Mouse (Mus musculus) intestine, postnatal 0 days (tissue): ENCODE data around the gene Gm11032. TPM values are rescaled to one million over a fixed set of nuclear protein-coding genes. Genes with fewer than 3 reads are reported as not detected.
A peak's percentile ranks its signal among the peaks of the same experiment; 100 is the strongest.

Experiments used
- ATAC-seq: fragments of 200-750 bp; cut with Nextera tagmentation; 2 replicates; pipeline ENCODE4 v1.8.0; 2017; ENCODE audit warnings: mild to moderate bottlenecking, moderate TSS enrichment, moderate library complexity
- H3K27ac ChIP-seq: fragments of 300-500 bp; sonication (generic); 2 replicates; pipeline ENCODE4 v1.5.1; 2014; ENCODE audit warnings: mild to moderate bottlenecking, low read depth, low read length, moderate library complexity
- H3K27me3 ChIP-seq: fragments of 300-500 bp; sonication (generic); replicated peaks from 2 replicates; pipeline ENCODE4 v1.6.1; 2014; ENCODE audit warnings: low read length, mixed read lengths; ENCODE audit not compliant: control insufficient read depth, insufficient read depth
- H3K36me3 ChIP-seq: fragments of 300-500 bp; sonication (generic); 2 replicates; pipeline ENCODE4 v1.6.1; 2014; ENCODE audit warnings: mild to moderate bottlenecking, moderate library complexity; ENCODE audit not compliant: control insufficient read depth, insufficient read depth
- H3K4me1 ChIP-seq: fragments of 300-500 bp; sonication (generic); replicated peaks from 2 replicates; pipeline ENCODE4 v1.6.1; 2014; ENCODE audit warnings: antibody characterized with exemption, low read length, mixed read lengths; ENCODE audit not compliant: control insufficient read depth, insufficient read depth
- H3K4me2 ChIP-seq: fragments of 300-500 bp; sonication (generic); replicated peaks from 2 replicates; pipeline ENCODE4 v1.6.1; 2014; ENCODE audit warnings: low read depth, mild to moderate bottlenecking, moderate library complexity
- H3K4me3 ChIP-seq: fragments of 300-500 bp; sonication (generic); 2 replicates; pipeline ENCODE4 v1.5.1; 2014; ENCODE audit warnings: low read depth, low read length
- H3K9ac ChIP-seq: fragments of 300-500 bp; sonication (generic); 2 replicates; pipeline ENCODE4 v1.6.1; 2014; ENCODE audit warnings: mild to moderate bottlenecking, low read depth, low read length
- H3K9me3 ChIP-seq: fragments of 300-500 bp; sonication (generic); 2 replicates; pipeline ENCODE4 v1.6.1; 2016; ENCODE audit warnings: mixed run types; ENCODE audit not compliant: control insufficient read depth
- CTCF ChIP-seq: sonication (generic); IDR thresholded peaks from 2 replicates; pipeline ENCODE4 v1.5.1; 2016; ENCODE audit warnings: low read depth, mild to moderate bottlenecking, control low read depth, antibody characterized with exemption, moderate library complexity
- WGBS: fragments of 180-500 bp; shearing (Covaris S2); extraction: QIAGEN DNeasy Blood & Tissue Kit; methylation state at CpG from one replicate; pipeline ENCODE4 v1.1.7; 2014; 5-methylcytosine and 5-hydroxymethylcytosine counted together
- polyA plus RNA-seq: library from polyadenylated mRNA; unstranded; fragments of >200 nt; fragmentation: Nextera tagmentation; extraction: Ambion mirVana; gene quantifications from 2 replicates; pipeline ENCODE4 v1.2.1, GENCODE M21; 2015

The Gm11032 gene
- polyA plus RNA-seq, 1 experiment from 2014 or later, result not detected

- Histone ChIP-seq H3K27ac (no peak overlapping the region), H3K4me3 (peak overlapping the region; percentile 83), H3K4me2 (peak overlapping the region; percentile 66), H3K9me3 (no peaks in the 10 kb centered on the region), H3K36me3 (no peaks in the 10 kb centered on the region), H3K9ac (peak overlapping the region; percentile 99; the same call in 1 of the 2 replicates), H3K4me1 (0 out of 2 replicates have a peak, but pooled peaks cover 3% of the 10 kb centered on the region), H3K27me3 (no peaks in the 10 kb centered on the region)
- TF ChIP-seq CTCF, result no peak
- 17% methylated on average over 5 of the region's 5 CpGs for WGBS
- ATAC-seq, result no peak
Observed at GRCm38 (mm10) chr11:4593491-4593848, 26.4 kb upstream of the Gm11032 start.

- no peaks in the 10 kb centered on the region for H3K9me3 ChIP-seq
- peak overlapping the region; percentile 99 for H3K9ac ChIP-seq
- H3K4me3 ChIP-seq, result peak overlapping the region; percentile 83
- H3K4me2 ChIP-seq, result peak overlapping the region; percentile 66
- peak; percentile 82 for ATAC-seq
- H3K27me3 ChIP-seq, result no peaks in the 10 kb centered on the region
- H3K27ac ChIP-seq, result peak overlapping the region; percentile 91
- no peaks in the 10 kb centered on the region for H3K36me3 ChIP-seq
- H3K4me1 ChIP-seq, result 0 out of 2 replicates have a peak, but pooled peaks cover 3% of the 10 kb centered on the region
- WGBS, result under 1% methylated on average over 44 of the region's 45 CpGs
- TF ChIP-seq CTCF, result peak; percentile 40
Observed at GRCm38 (mm10) chr11:4593849-4594607, 25.8 kb upstream of the Gm11032 start.

- WGBS, result 4% methylated on average over 51 of the region's 53 CpGs
- Histone ChIP-seq H3K27me3 (no peaks in the 10 kb centered on the region), H3K27ac (peak within 1 kb of the TSS; percentile 91), H3K4me2 (peak within 1 kb of the TSS; percentile 66), H3K4me3 (peak within 1 kb of the TSS; percentile 83), H3K9ac (peak within 1 kb of the TSS; percentile 99), H3K36me3 (no peaks in the 10 kb centered on the region), H3K4me1 (0 out of 2 replicates have a peak, but pooled peaks cover 3% of the 10 kb centered on the region), H3K9me3 (no peaks in the 10 kb centered on the region)
- TF ChIP-seq CTCF, result no peak
- ATAC-seq, result peak; percentile 97
Observed at GRCm38 (mm10) chr11:4594608-4595500, 25.0 kb upstream of the Gm11032 start, which contains the start of gene Mtmr3. TSS of gene Mtmr3 (minus strand) at chr11:4594863.

GRCm38 (mm10) chr11:4598411-4598810, 21.5 kb upstream of the Gm11032 start:
- Histone ChIP-seq H3K27me3 (no peaks in the 10 kb centered on the region), H3K9ac (no peak overlapping the region), H3K4me1 (0 out of 2 replicates have a peak, but pooled peaks cover 3% of the 10 kb centered on the region), H3K4me2 (no peak overlapping the region), H3K36me3 (no peaks in the 10 kb centered on the region), H3K9me3 (no peaks in the 10 kb centered on the region), H3K4me3 (no peak overlapping the region), H3K27ac (no peak overlapping the region)
- no peak for ATAC-seq
- no peak for TF ChIP-seq CTCF
- WGBS, result 77% methylated on average over 2 of the region's 2 CpGs

- ATAC-seq, result no peak
- Histone ChIP-seq H3K4me1 (0 out of 2 replicates have a peak, but pooled peaks cover 3% of the 10 kb centered on the region), H3K27ac (no peak overlapping the region), H3K36me3 (no peaks in the 10 kb centered on the region), H3K9ac (no peak overlapping the region), H3K4me2 (no peak overlapping the region), H3K4me3 (no peak overlapping the region), H3K27me3 (no peaks in the 10 kb centered on the region), H3K9me3 (no peaks in the 10 kb centered on the region)
- TF ChIP-seq CTCF, result no peak
- WGBS, result 83% methylated on average over 3 of the region's 3 CpGs
Observed at GRCm38 (mm10) chr11:4599916-4600315, 20.0 kb upstream of the Gm11032 start.

- Histone ChIP-seq H3K4me3 (no peak overlapping the region), H3K36me3 (no peaks in the 10 kb centered on the region), H3K27me3 (no peaks in the 10 kb centered on the region), H3K4me1 (0 out of 2 replicates have a peak, but pooled peaks cover 3% of the 10 kb centered on the region), H3K9ac (no peak overlapping the region), H3K4me2 (no peak overlapping the region), H3K27ac (no peak overlapping the region), H3K9me3 (no peaks in the 10 kb centered on the region)
- 86% methylated on average over 5 of the region's 5 CpGs for WGBS
- TF ChIP-seq CTCF, result no peak
- no peak for ATAC-seq
Observed at GRCm38 (mm10) chr11:4601890-4602289, 18.0 kb upstream of the Gm11032 start.
